In the genomic region with DNA sequence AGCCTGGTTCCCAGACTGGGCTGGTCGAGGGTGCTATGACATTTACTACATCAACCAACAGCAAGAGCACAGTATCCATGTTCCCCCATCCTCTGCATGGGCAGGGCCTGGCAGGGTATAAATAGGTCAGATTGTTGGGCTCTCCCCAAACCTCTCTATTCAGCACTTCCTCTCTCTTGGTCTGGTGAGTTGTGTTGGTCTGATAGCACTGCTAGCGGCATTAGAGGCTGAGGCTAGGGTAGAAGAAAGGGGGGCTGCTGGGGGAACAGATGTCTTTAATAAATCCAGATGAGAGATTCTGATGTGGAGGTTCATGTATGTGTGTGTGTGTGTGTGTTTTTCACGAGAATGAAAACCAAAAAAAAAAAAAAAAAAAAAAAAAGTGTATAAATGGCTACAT, we compare ENCODE assay signal across 8 mouse cellular contexts. TPM values are rescaled to one million over a fixed set of nuclear protein-coding genes. Genes with fewer than 3 reads are reported as not detected.
DNase-seq lines count a peak whose midpoint lies in the region; ATAC-seq lines count a peak whose summit lies in the region.

A gene (plus strand): TSS at position 149 of the 400 bp plus-strand sequence.

- no peaks in the 10 kb centered on the region for H3K9me3 ChIP-seq in forebrain, embryonic 13.5 days (replicated peaks)
- H3K9me3 ChIP-seq in limb, embryonic 13.5 days, result no peaks in the 10 kb centered on the region
- no peaks in the 10 kb centered on the region for H3K9me3 ChIP-seq in hindbrain, embryonic 13.5 days

- peak within 1 kb of the TSS; percentile 51 for H3K27ac ChIP-seq in forebrain, embryonic 13.5 days
- peak within 1 kb of the TSS; percentile 87 for H3K27ac ChIP-seq in limb, embryonic 13.5 days
- no peak within 1 kb of the TSS for H3K27ac ChIP-seq in hindbrain, embryonic 13.5 days

- H3K4me1 ChIP-seq in forebrain, embryonic 13.5 days, result peaks cover 12% of the 10 kb centered on the region
- H3K4me1 ChIP-seq in limb, embryonic 13.5 days, result peaks cover 40% of the 10 kb centered on the region
- peaks cover 9% of the 10 kb centered on the region; the same call in 1 of the 2 replicates for H3K4me1 ChIP-seq in hindbrain, embryonic 13.5 days (replicated peaks)

- H3K4me3 ChIP-seq in forebrain, embryonic 13.5 days, result no peak within 1 kb of the TSS
- H3K4me3 ChIP-seq in limb, embryonic 13.5 days, result no peak within 1 kb of the TSS
- no peak within 1 kb of the TSS for H3K4me3 ChIP-seq in hindbrain, embryonic 13.5 days

- no peak within 1 kb of the TSS for H3K9ac ChIP-seq in forebrain, embryonic 13.5 days
- no peak within 1 kb of the TSS for H3K9ac ChIP-seq in limb, embryonic 13.5 days
- no peak within 1 kb of the TSS for H3K9ac ChIP-seq in hindbrain, embryonic 13.5 days

- peak; percentile 5; the same call in 1 of the 2 replicates for ATAC-seq in forebrain, embryonic 13.5 days
- peak; percentile 68 for ATAC-seq in limb, embryonic 13.5 days (ENCODE audit: low FRiP score, low read depth)
- no peak for ATAC-seq in hindbrain, embryonic 13.5 days (ENCODE audit: low FRiP score)

- H3K36me3 ChIP-seq in forebrain, embryonic 13.5 days (ENCODE audit: poor library complexity, severe bottlenecking), result no peaks in the 10 kb centered on the region
- H3K36me3 ChIP-seq in limb, embryonic 13.5 days, result no peaks in the 10 kb centered on the region
- no peaks in the 10 kb centered on the region for H3K36me3 ChIP-seq in hindbrain, embryonic 13.5 days

- DNase-seq in layer of hippocampus, postnatal 10 days (ENCODE audit: low spot score in 2 of 2), result no peak
- no peak for DNase-seq in layer of hippocampus, adult 18-20 months (ENCODE audit: low spot score in 2 of 2)
- peak; percentile 70 for DNase-seq in Muller cell, postnatal 12 days (ENCODE audit: inconsistent ontology term)
- no peak for DNase-seq in thymus, postnatal 14 days
- no peak for DNase-seq in right cerebral cortex, postnatal 10 days (ENCODE audit: low spot score in 2 of 2)

- 71% methylated on average over 3 of the region's 3 CpGs for WGBS in forebrain, embryonic 13.5 days
- WGBS in limb, embryonic 13.5 days, result 20% methylated on average over 3 of the region's 3 CpGs
- WGBS in hindbrain, embryonic 13.5 days, result 77% methylated on average over 3 of the region's 3 CpGs

- no peak within 1 kb of the TSS for H3K4me2 ChIP-seq in forebrain, embryonic 13.5 days
- H3K4me2 ChIP-seq in limb, embryonic 13.5 days (replicated peaks), result no peak within 1 kb of the TSS
- H3K4me2 ChIP-seq in hindbrain, embryonic 13.5 days, result no peak within 1 kb of the TSS

- H3K27me3 ChIP-seq in forebrain, embryonic 13.5 days, result no peaks in the 10 kb centered on the region; the same call in 1 of the 2 replicates
- H3K27me3 ChIP-seq in limb, embryonic 13.5 days, result no peaks in the 10 kb centered on the region
- H3K27me3 ChIP-seq in hindbrain, embryonic 13.5 days, result no peaks in the 10 kb centered on the region

RNA-seq across cellular contexts. Expression of the gene that starts here (rescaled TPM):
- total RNA-seq in layer of hippocampus, postnatal 10 days (2021), result 10 to 100 TPM; 12.7 to 14.4 TPM
- 1 to 10 TPM; 2.9 to 5.3 TPM for total RNA-seq in layer of hippocampus, adult 18-20 months (2021)
- polyA plus RNA-seq in forebrain, embryonic 13.5 days (2015; fragmentation: Nextera tagmentation; extraction: Ambion mirVana), result 0.40 and 1.6 TPM in 2 replicates
- polyA plus RNA-seq in limb, embryonic 13.5 days (2015; fragmentation: Nextera tagmentation; extraction: Ambion mirVana), result 6.7 and 7.0 TPM in 2 replicates
- polyA plus RNA-seq in hindbrain, embryonic 13.5 days (2015; fragmentation: Nextera tagmentation; extraction: Ambion mirVana), result 0.75 and 1.5 TPM in 2 replicates
